ENCODE assay signal across 11 mouse cellular contexts in the genomic region with DNA sequence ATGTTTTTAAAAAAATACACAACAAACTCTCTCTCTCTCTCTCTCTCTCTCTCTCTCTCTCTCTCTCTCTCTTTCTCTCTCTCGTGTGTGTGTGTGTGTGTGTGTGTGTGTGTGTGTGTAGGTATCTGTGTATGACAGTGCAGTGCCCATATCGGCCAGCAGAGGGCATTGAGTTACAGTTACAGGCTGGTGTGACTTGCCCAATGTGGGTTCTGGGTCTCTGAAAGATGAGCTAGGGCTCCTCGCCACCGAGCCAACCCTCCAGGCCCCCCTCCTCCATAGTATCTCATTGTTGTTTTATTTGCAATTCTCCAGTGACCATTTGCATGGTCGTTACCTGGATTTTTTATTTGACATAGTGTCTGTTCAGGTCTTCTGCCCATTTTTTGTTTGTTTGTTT. TPM values are rescaled to one million over a fixed set of nuclear protein-coding genes. Genes with fewer than 3 reads are reported as not detected.
DNase-seq lines count a peak whose midpoint lies in the region; ATAC-seq and TF ChIP-seq lines count a peak whose summit lies in the region.
"Had no signal": no experiment of that assay in that cellular context is flagged by ENCODE, and none has a peak within 500 bp of the region (broad histone marks: within the 10 kb centered on the region; RNA-seq: fewer than 3 reads in every experiment).

No protein-coding gene starts in this region.

- no peak for ATAC-seq in hindbrain, postnatal 0 days
- ATAC-seq in hindbrain, embryonic 13.5 days (ENCODE audit: low FRiP score) = no peak
- ATAC-seq in embryonic facial prominence, embryonic 11.5 days (replicated peaks; ENCODE audit: insufficient number of reproducible peaks, low FRiP score, low TSS enrichment, low read depth) = no peak

- H3K36me3 ChIP-seq in hindbrain, postnatal 0 days (ENCODE audit: insufficient read depth, low read length) = no peaks in the 10 kb centered on the region
- H3K36me3 ChIP-seq in hindbrain, embryonic 13.5 days = no peaks in the 10 kb centered on the region
- H3K36me3 ChIP-seq in embryonic facial prominence, embryonic 11.5 days (replicated peaks; ENCODE audit: control insufficient read depth, insufficient read depth, low read depth, low read length) = no peaks in the 10 kb centered on the region
- H3K36me3 ChIP-seq: embryonic facial prominence, embryonic 15.5 days; liver, embryonic 15.5 days had no signal

- DNase-seq in hindbrain, postnatal 0 days (ENCODE audit: low spot score) = no peak
- peak; percentile 7 for DNase-seq in right cerebral cortex, postnatal 14 days
- no peak for DNase-seq in right cerebral cortex, adult 18-20 months
- DNase-seq in embryonic facial prominence, embryonic 11.5 days (ENCODE audit: low spot score) = peak; percentile 33
- DNase-seq in thymus, postnatal 25 days = peak; percentile 62
- DNase-seq in frontal cortex, postnatal 25 days (ENCODE audit: low spot score in 2 of 2) = no peak
- no peak for DNase-seq in urinary bladder, postnatal 36 days (ENCODE audit: low spot score in 2 of 2)
- DNase-seq: adrenal gland, adult 2 months had no signal

- H3K27me3 ChIP-seq in hindbrain, postnatal 0 days (ENCODE audit: insufficient read depth, low read length) = no peaks in the 10 kb centered on the region
- no peaks in the 10 kb centered on the region for H3K27me3 ChIP-seq in hindbrain, embryonic 13.5 days
- H3K27me3 ChIP-seq in embryonic facial prominence, embryonic 11.5 days (ENCODE audit: control insufficient read depth, insufficient read depth, low read length) = no peaks in the 10 kb centered on the region
- H3K27me3 ChIP-seq: embryonic facial prominence, embryonic 15.5 days; liver, embryonic 15.5 days had no signal

- H3K4me2 ChIP-seq in hindbrain, postnatal 0 days (ENCODE audit: low read depth, low read length) = no peak overlapping the region
- H3K4me2 ChIP-seq in hindbrain, embryonic 13.5 days = no peak overlapping the region
- no peak overlapping the region for H3K4me2 ChIP-seq in embryonic facial prominence, embryonic 11.5 days (ENCODE audit: low read depth, low read length)
- H3K4me2 ChIP-seq: embryonic facial prominence, embryonic 15.5 days; liver, embryonic 15.5 days had no signal

- no peak overlapping the region for H3K4me3 ChIP-seq in hindbrain, postnatal 0 days (ENCODE audit: low read length)
- H3K4me3 ChIP-seq in hindbrain, embryonic 13.5 days = no peak overlapping the region
- H3K4me3 ChIP-seq in embryonic facial prominence, embryonic 11.5 days (ENCODE audit: low read depth, low read length) = no peak overlapping the region
- H3K4me3 ChIP-seq: embryonic facial prominence, embryonic 15.5 days; liver, embryonic 15.5 days had no signal

- no peak overlapping the region for H3K27ac ChIP-seq in hindbrain, postnatal 0 days
- H3K27ac ChIP-seq in hindbrain, embryonic 13.5 days = no peak overlapping the region
- no peak overlapping the region for H3K27ac ChIP-seq in embryonic facial prominence, embryonic 11.5 days (replicated peaks; ENCODE audit: low read depth, low read length)
- H3K27ac ChIP-seq: embryonic facial prominence, embryonic 15.5 days; liver, embryonic 15.5 days had no signal

- H3K4me1 ChIP-seq in hindbrain, postnatal 0 days (ENCODE audit: insufficient read depth, low read length) = no peaks in the 10 kb centered on the region
- H3K4me1 ChIP-seq in hindbrain, embryonic 13.5 days (replicated peaks) = no peaks in the 10 kb centered on the region
- no peaks in the 10 kb centered on the region for H3K4me1 ChIP-seq in embryonic facial prominence, embryonic 11.5 days (ENCODE audit: control insufficient read depth, insufficient read depth, low read length)
- H3K4me1 ChIP-seq: embryonic facial prominence, embryonic 15.5 days; liver, embryonic 15.5 days had no signal

- 83% methylated on average over 5 of the region's 5 CpGs for WGBS in hindbrain, postnatal 0 days
- WGBS in hindbrain, embryonic 13.5 days = 82% methylated on average over 5 of the region's 5 CpGs
- WGBS in embryonic facial prominence, embryonic 11.5 days = 90% methylated on average over 5 of the region's 5 CpGs

- H3K9me3 ChIP-seq in hindbrain, postnatal 0 days (ENCODE audit: low read length) = no peaks in the 10 kb centered on the region
- H3K9me3 ChIP-seq in hindbrain, embryonic 13.5 days = no peaks in the 10 kb centered on the region
- no peaks in the 10 kb centered on the region for H3K9me3 ChIP-seq in embryonic facial prominence, embryonic 11.5 days (replicated peaks; ENCODE audit: control insufficient read depth, low read length)
- H3K9me3 ChIP-seq: embryonic facial prominence, embryonic 15.5 days; liver, embryonic 15.5 days had no signal

- TF ChIP-seq CTCF in hindbrain, postnatal 0 days (IDR thresholded peaks at IDR 0.05; ENCODE audit: low read depth) = peak; percentile 34; the same call in 1 of the 2 replicates

- H3K9ac ChIP-seq in hindbrain, postnatal 0 days (replicated peaks; ENCODE audit: low read length) = no peak overlapping the region
- H3K9ac ChIP-seq in hindbrain, embryonic 13.5 days = no peak overlapping the region
- H3K9ac ChIP-seq in embryonic facial prominence, embryonic 11.5 days (replicated peaks; ENCODE audit: low read length) = no peak overlapping the region
- H3K9ac ChIP-seq: embryonic facial prominence, embryonic 15.5 days; liver, embryonic 15.5 days had no signal

RNA-seq across cellular contexts. Expression of a gene that starts 59.5 kb away (rescaled TPM):
- total RNA-seq in hindbrain, postnatal 0 days (2014; rRNA removed) = 34.0 and 41.3 TPM in 2 replicates
- 21.0 and 23.6 TPM in 2 replicates for polyA plus RNA-seq in hindbrain, postnatal 0 days (2015; fragmentation: Nextera tagmentation; extraction: Ambion mirVana)
- 36.2 and 37.5 TPM in 2 replicates for polyA plus RNA-seq in hindbrain, embryonic 13.5 days (2015; fragmentation: Nextera tagmentation; extraction: Ambion mirVana)
- 79.4 and 80.6 TPM in 2 replicates for polyA plus RNA-seq in embryonic facial prominence, embryonic 11.5 days (2014; fragmentation: Nextera tagmentation; extraction: Ambion mirVana)

Comparison
In these comparisons a context has a peak if more than half of its experiments do, and no peak if none do; other contexts are left out.
1. DNase-seq: peak in right cerebral cortex, postnatal 14 days (single experiment), embryonic facial prominence, embryonic 11.5 days (single experiment) and thymus, postnatal 25 days (single experiment); none in hindbrain, postnatal 0 days (single experiment), right cerebral cortex, adult 18-20 months (single experiment), frontal cortex, postnatal 25 days (0 of 2) and urinary bladder, postnatal 36 days (0 of 2).